Mouse (Mus musculus) thymus, adult 2 months (tissue): ENCODE measurements around the gene Gtpbp4.

Experiments
- CTCF ChIP-seq: fragments of 200-500 bp; IDR thresholded peaks from 2 replicates; pipeline ENCODE4 v1.5.1; 2012; ENCODE audit warnings: mild to moderate bottlenecking, control low read depth, low read length, moderate library complexity, borderline replicate concordance; ENCODE audit not compliant: control insufficient read depth, poor library complexity, insufficient read depth; ENCODE audit errors: extremely low read depth
- POLR2A ChIP-seq: fragments of 200-500 bp; IDR thresholded peaks from 2 replicates; pipeline ENCODE4 v1.6.1; 2012; ENCODE audit warnings: mild to moderate bottlenecking, low read length, control low read depth, moderate library complexity; ENCODE audit not compliant: control insufficient read depth, poor library complexity, insufficient read depth; ENCODE audit errors: extremely low read depth

DNA sequence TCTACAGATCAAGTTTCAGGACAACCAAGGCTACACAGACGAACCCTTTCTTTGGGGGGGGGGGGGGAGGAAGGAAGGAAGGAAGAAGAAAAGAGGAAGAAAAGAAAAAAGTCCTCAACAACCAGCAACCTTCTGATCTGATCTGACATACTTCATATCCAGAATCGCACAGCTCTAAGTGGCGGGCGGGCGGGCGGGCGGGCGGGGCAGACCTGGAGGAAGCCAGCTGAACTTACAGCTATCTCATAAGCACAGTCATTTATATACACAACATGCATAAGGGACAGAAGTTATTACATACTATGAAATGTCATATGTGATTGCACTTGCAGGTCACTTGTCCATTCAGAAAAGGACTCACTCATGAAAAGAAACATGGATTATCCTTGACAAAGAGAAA, 3.6 kb upstream of the Gtpbp4 start:
- no peak for TF ChIP-seq CTCF
- no peak for TF ChIP-seq POLR2A
